Comparison of ENCODE assay signal across 20 mouse cellular contexts in genomic region chr11:22694829-22695228, GRCm38 (mm10).
A peak's percentile ranks its signal among the peaks of the same experiment; 100 is the strongest.
DNase-seq lines count a peak whose midpoint lies in the region; ATAC-seq and TF ChIP-seq lines count a peak whose summit lies in the region.
"Had no signal": no experiment of that assay in that cellular context is flagged by ENCODE, and none has a peak within 500 bp of the region (broad histone marks: within the 10 kb centered on the region; RNA-seq: fewer than 3 reads in every experiment).

No protein-coding gene starts in this region.

- ATAC-seq in heart, embryonic 16.5 days (replicated peaks; ENCODE audit: extremely low read depth, insufficient read depth, low FRiP score): no peak
- ATAC-seq in lung, embryonic 14.5 days (ENCODE audit: insufficient read depth): peak; percentile 21; the same call in 1 of the 2 replicates
- ATAC-seq in common myeloid progenitor, adult 5-6 weeks (replicated peaks; ENCODE audit: low read depth, poor library complexity, severe bottlenecking): peak; percentile 36
- no peak for ATAC-seq in forebrain, embryonic 13.5 days
- no peak for ATAC-seq in hindbrain, embryonic 12.5 days (ENCODE audit: low FRiP score)
- ATAC-seq: Patski had no signal

- H3K27me3 ChIP-seq in heart, embryonic 16.5 days (ENCODE audit: control insufficient read depth, insufficient read depth, low read length): no peaks in the 10 kb centered on the region
- no peaks in the 10 kb centered on the region for H3K27me3 ChIP-seq in lung, embryonic 14.5 days (ENCODE audit: insufficient read depth, low read length)
- no peaks in the 10 kb centered on the region for H3K27me3 ChIP-seq in forebrain, embryonic 13.5 days
- no peaks in the 10 kb centered on the region for H3K27me3 ChIP-seq in hindbrain, embryonic 12.5 days
- H3K27me3 ChIP-seq: liver, embryonic 15.5 days; midbrain, embryonic 12.5 days; Patski had no signal

- H3K4me2 ChIP-seq in heart, embryonic 16.5 days (ENCODE audit: low read depth, low read length): no peak overlapping the region
- H3K4me2 ChIP-seq in lung, embryonic 14.5 days: no peak overlapping the region
- no peak overlapping the region for H3K4me2 ChIP-seq in forebrain, embryonic 13.5 days
- no peak overlapping the region for H3K4me2 ChIP-seq in hindbrain, embryonic 12.5 days (replicated peaks)
- H3K4me2 ChIP-seq: liver, embryonic 15.5 days; midbrain, embryonic 12.5 days had no signal

- intact Hi-C loops in heart, postnatal 36 days (cut with DNase I): no loop called here

- WGBS in heart, embryonic 16.5 days: 46% methylated on average over 5 of the region's 5 CpGs
- 57% methylated on average over 5 of the region's 5 CpGs for WGBS in lung, embryonic 14.5 days
- WGBS in lung, adult 2 months: 60% methylated on average over 5 of the region's 5 CpGs
- WGBS in forebrain, embryonic 13.5 days: 85% methylated on average over 5 of the region's 5 CpGs
- 74% methylated on average over 5 of the region's 5 CpGs for WGBS in hindbrain, embryonic 12.5 days

- H3K4me1 ChIP-seq in heart, embryonic 16.5 days (ENCODE audit: control insufficient read depth, insufficient read depth, low read length): peaks cover 8% of the 10 kb centered on the region; the same call in 1 of the 2 replicates
- H3K4me1 ChIP-seq in lung, embryonic 14.5 days (ENCODE audit: insufficient read depth): no peaks in the 10 kb centered on the region; the same call in 1 of the 2 replicates
- peaks cover 6% of the 10 kb centered on the region for H3K4me1 ChIP-seq in lung, adult 2 months (ENCODE audit: control insufficient read depth, insufficient read depth, low read length)
- H3K4me1 ChIP-seq in forebrain, embryonic 13.5 days: peaks cover 14% of the 10 kb centered on the region
- no peaks in the 10 kb centered on the region for H3K4me1 ChIP-seq in hindbrain, embryonic 12.5 days

- no peak for DNase-seq in heart, postnatal 36 days
- DNase-seq in lung, embryonic 14.5 days: no peak
- DNase-seq in lung, adult 2 months: no peak
- DNase-seq: adrenal gland, postnatal 25 days; cerebellum, adult 2 months; cerebellum, postnatal 36 days; gastrocnemius, adult 2 months; kidney, adult 2 months; retina, postnatal 1 day; right cerebral cortex, postnatal 4 days; thymus, adult 2 months had no signal

- no peak for TF ChIP-seq CTCF in lung, embryonic 14.5 days (IDR thresholded peaks at IDR 0.05; ENCODE audit: low read depth)
- TF ChIP-seq CTCF in lung, adult 2 months (IDR thresholded peaks at IDR 0.05; ENCODE audit: insufficient read depth, low read length): no peak

- H3K9ac ChIP-seq in heart, embryonic 16.5 days (ENCODE audit: low read length): no peak overlapping the region
- H3K9ac ChIP-seq in lung, embryonic 14.5 days: no peak overlapping the region
- H3K9ac ChIP-seq in forebrain, embryonic 13.5 days: no peak overlapping the region
- H3K9ac ChIP-seq in hindbrain, embryonic 12.5 days: no peak overlapping the region
- H3K9ac ChIP-seq: liver, embryonic 15.5 days; midbrain, embryonic 12.5 days had no signal

- H3K27ac ChIP-seq in heart, embryonic 16.5 days (ENCODE audit: low read length): peak overlapping the region; percentile 16; the same call in 1 of the 2 replicates
- no peak overlapping the region for H3K27ac ChIP-seq in lung, embryonic 14.5 days (ENCODE audit: low read depth)
- H3K27ac ChIP-seq in forebrain, embryonic 13.5 days: no peak overlapping the region
- no peak overlapping the region for H3K27ac ChIP-seq in hindbrain, embryonic 12.5 days
- H3K27ac ChIP-seq: gastrocnemius, adult 2 months; layer of hippocampus, adult 2 months; liver, embryonic 15.5 days; midbrain, embryonic 12.5 days had no signal

- H3K36me3 ChIP-seq in heart, embryonic 16.5 days (ENCODE audit: control insufficient read depth, insufficient read depth): no peaks in the 10 kb centered on the region
- H3K36me3 ChIP-seq in lung, embryonic 14.5 days (ENCODE audit: insufficient read depth): no peaks in the 10 kb centered on the region
- no peaks in the 10 kb centered on the region for H3K36me3 ChIP-seq in forebrain, embryonic 13.5 days (ENCODE audit: poor library complexity, severe bottlenecking)
- H3K36me3 ChIP-seq in hindbrain, embryonic 12.5 days: no peaks in the 10 kb centered on the region
- H3K36me3 ChIP-seq: forebrain, embryonic 10.5 days; liver, embryonic 15.5 days; midbrain, embryonic 12.5 days had no signal

- H3K9me3 ChIP-seq in heart, embryonic 16.5 days (replicated peaks; ENCODE audit: control insufficient read depth, low read length): no peaks in the 10 kb centered on the region
- no peaks in the 10 kb centered on the region for H3K9me3 ChIP-seq in lung, embryonic 14.5 days (ENCODE audit: low read depth, low read length)
- H3K9me3 ChIP-seq in forebrain, embryonic 13.5 days (replicated peaks): no peaks in the 10 kb centered on the region
- no peaks in the 10 kb centered on the region for H3K9me3 ChIP-seq in hindbrain, embryonic 12.5 days (replicated peaks)
- H3K9me3 ChIP-seq: forebrain, embryonic 10.5 days; liver, embryonic 15.5 days; midbrain, embryonic 12.5 days had no signal

- no peak for TF ChIP-seq POLR2A in lung, adult 2 months (IDR thresholded peaks at IDR 0.05; ENCODE audit: borderline replicate concordance, extremely low read depth, low read depth, low read length)

- no peak overlapping the region for H3K4me3 ChIP-seq in heart, embryonic 16.5 days (ENCODE audit: low read length)
- no peak overlapping the region for H3K4me3 ChIP-seq in lung, embryonic 14.5 days (ENCODE audit: low read depth, low read length)
- no peak overlapping the region for H3K4me3 ChIP-seq in lung, adult 2 months (replicated peaks; ENCODE audit: extremely low read depth, low read depth, low read length)
- no peak overlapping the region for H3K4me3 ChIP-seq in forebrain, embryonic 13.5 days
- no peak overlapping the region for H3K4me3 ChIP-seq in hindbrain, embryonic 12.5 days
- H3K4me3 ChIP-seq: forebrain, embryonic 10.5 days; gastrocnemius, adult 2 months; layer of hippocampus, adult 2 months; liver, embryonic 15.5 days; midbrain, embryonic 12.5 days had no signal

Comparison
In these comparisons a context has a peak if more than half of its experiments do, and no peak if none do; other contexts are left out.
1. ATAC-seq: peak in lung, embryonic 14.5 days (single experiment) and common myeloid progenitor, adult 5-6 weeks (single experiment); none in heart, embryonic 16.5 days (single experiment), forebrain, embryonic 13.5 days (single experiment) and hindbrain, embryonic 12.5 days (single experiment).